Mouse (Mus musculus) liver, adult 2 months (tissue): Measurements from ENCODE around the gene Lipm. TPM values are rescaled to one million over a fixed set of nuclear protein-coding genes. Genes with fewer than 3 reads are reported as not detected.

ENCODE experiments used
- DNase-seq: peaks from one replicate; pipeline ENCODE4 v3.0.0-alpha.2; 2011; ENCODE audit warnings: low read depth, low spot score; ENCODE audit errors: extremely low read depth
- H3K27ac ChIP-seq: fragments of 200-500 bp; replicated peaks from 2 replicates; pipeline ENCODE4 v1.5.1; 2012; ENCODE audit warnings: low read depth, mild to moderate bottlenecking, control low read depth, inconsistent platforms, low read length; ENCODE audit not compliant: insufficient read depth
- H3K27me3 ChIP-seq: fragments of 200-500 bp; 2 replicates; pipeline ENCODE4 v1.6.1; 2012; ENCODE audit warnings: mild to moderate bottlenecking, moderate library complexity, low read length, inconsistent platforms; ENCODE audit not compliant: control insufficient read depth, insufficient read depth
- H3K36me3 ChIP-seq: fragments of 200-500 bp; 2 replicates; pipeline ENCODE4 v1.6.1; 2012; ENCODE audit warnings: low read length, inconsistent platforms; ENCODE audit not compliant: control insufficient read depth, insufficient read depth
- H3K4me1 ChIP-seq: fragments of 200-500 bp; 2 replicates; pipeline ENCODE4 v1.6.1; 2011; ENCODE audit warnings: low read length; ENCODE audit not compliant: control insufficient read depth, insufficient read depth
- H3K4me3 ChIP-seq: fragments of 200-500 bp; 2 replicates; pipeline ENCODE4 v1.5.1; 2011; ENCODE audit warnings: low read depth, mild to moderate bottlenecking, control low read depth, low read length, moderate library complexity; ENCODE audit not compliant: insufficient read depth
- H3K79me2 ChIP-seq: fragments of 200-500 bp; 2 replicates; pipeline ENCODE4 v1.6.1; 2012; ENCODE audit warnings: inconsistent platforms, mild to moderate bottlenecking, low read length, moderate library complexity; ENCODE audit not compliant: control insufficient read depth, insufficient read depth
- H3K9ac ChIP-seq: fragments of 200-500 bp; 2 replicates; pipeline ENCODE4 v1.6.1; 2012; ENCODE audit warnings: low read depth, mild to moderate bottlenecking, control low read depth, inconsistent platforms, low read length
- CTCF ChIP-seq: fragments of 200-500 bp; IDR thresholded peaks from 2 replicates; pipeline ENCODE4 v1.5.1; 2011; ENCODE audit warnings: low read depth, low read length, control low read depth
- POLR2A ChIP-seq: fragments of 200-500 bp; IDR thresholded peaks from 2 replicates; pipeline ENCODE4 v1.6.1; 2011; ENCODE audit warnings: low read length, control low read depth; ENCODE audit not compliant: insufficient read depth; ENCODE audit errors: extremely low read depth
- WGBS: fragments of 180-500 bp; shearing (Covaris S2); methylation state at CpG from one replicate; pipeline ENCODE4 v1.1.7; 2018; 5-methylcytosine and 5-hydroxymethylcytosine counted together
- polyA plus RNA-seq: library from polyadenylated mRNA; depleted of rRNA; stranded (reverse); fragments of >200 nt; gene quantifications from 2 replicates; pipeline ENCODE4 v1.2.3, GENCODE M21; 2012; rRNA removed
- total RNA-seq: library from RNA; depleted of rRNA; stranded (reverse); fragments of >200 nt; gene quantifications from 2 replicates; pipeline ENCODE4 v1.2.3, GENCODE M21; 2014; rRNA removed

Lipm gene
- not detected in 2 replicates for total RNA-seq
- polyA plus RNA-seq, result not detected in 2 replicates

DNA sequence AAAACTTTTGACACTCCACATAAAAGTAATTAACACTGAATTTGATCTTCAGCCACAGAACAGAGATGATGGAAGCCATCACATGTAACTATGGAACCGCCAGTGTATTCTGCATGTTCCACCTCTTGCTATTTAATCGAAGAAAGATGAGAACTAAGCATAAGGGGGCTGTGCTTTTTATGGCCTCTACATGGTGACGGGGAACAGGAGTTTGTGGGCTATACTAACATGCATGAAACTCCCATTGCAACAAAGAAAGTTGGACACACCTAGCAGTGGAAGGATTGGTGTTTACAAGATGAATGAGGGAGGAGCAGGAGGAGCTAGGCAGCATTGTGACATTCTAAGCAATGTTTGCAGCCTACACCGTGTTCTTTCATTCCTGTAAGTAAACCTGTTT is at the start of gene Lipm:
Gene Lipm, plus strand, starts transcription at position 301 of the 400 bp plus-strand sequence.
- TF ChIP-seq POLR2A (no peak), CTCF (no peak)
- Histone ChIP-seq H3K4me3 (no peak within 1 kb of the TSS), H3K27me3 (no peaks in the 10 kb centered on the region), H3K27ac (no peak within 1 kb of the TSS), H3K4me1 (peaks cover 2% of the 10 kb centered on the region; the same call in 1 of the 2 replicates), H3K79me2 (no peaks in the 10 kb centered on the region), H3K36me3 (no peaks in the 10 kb centered on the region), H3K9ac (no peak within 1 kb of the TSS)
- WGBS, result 89% methylated on average over 4 of the region's 4 CpGs
- DNase-seq, result no peak

DNA sequence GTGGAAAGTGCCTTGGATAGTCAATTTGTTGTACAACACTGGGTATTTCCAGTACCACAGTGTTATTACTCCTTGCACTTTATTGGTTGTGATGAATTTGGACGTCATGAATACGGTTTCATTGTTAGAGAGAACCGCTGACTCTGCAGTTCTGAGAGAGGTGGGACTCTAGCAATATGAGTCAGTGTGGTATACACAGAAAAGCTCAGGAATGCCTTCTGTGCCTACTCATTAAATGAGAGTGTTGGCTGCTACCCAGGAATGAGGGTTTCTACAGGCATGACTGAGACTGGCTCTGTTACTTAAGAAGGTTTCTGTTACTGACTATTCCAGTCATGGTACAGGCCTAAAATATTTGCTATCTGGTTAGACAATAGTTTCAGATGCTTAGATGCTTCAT is 49.2 kb upstream of the Lipm start:
- TF ChIP-seq POLR2A, result no peak
- no peaks in the 10 kb centered on the region for H3K27me3 ChIP-seq
- WGBS, result 88% methylated on average over 3 of the region's 3 CpGs
- H3K4me3 ChIP-seq, result no peak overlapping the region
- H3K9ac ChIP-seq, result no peak overlapping the region
- no peak overlapping the region for H3K27ac ChIP-seq
- DNase-seq, result no peak
- no peaks in the 10 kb centered on the region for H3K4me1 ChIP-seq
- H3K36me3 ChIP-seq, result no peaks in the 10 kb centered on the region
- no peaks in the 10 kb centered on the region for H3K79me2 ChIP-seq

DNA sequence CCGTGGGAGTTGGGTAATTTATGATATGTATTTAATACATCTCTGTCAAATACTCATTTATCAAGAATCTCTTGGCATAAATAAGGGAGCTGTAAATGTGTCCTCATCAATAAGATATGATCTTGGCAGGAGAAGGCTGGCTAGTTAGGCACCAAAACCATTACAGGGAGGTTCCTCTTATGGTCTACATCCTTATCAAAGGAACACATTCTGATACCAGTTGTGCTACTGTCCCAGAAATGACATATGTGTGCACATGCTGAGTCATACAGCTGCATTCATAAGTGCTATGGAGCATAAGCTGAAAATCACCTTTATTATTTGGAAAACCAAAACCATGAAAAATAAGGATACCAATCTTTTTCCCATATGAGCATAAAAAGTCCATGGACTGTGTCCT is 37.2 kb upstream of the Lipm start:
- no peak overlapping the region for H3K9ac ChIP-seq
- H3K4me3 ChIP-seq, result no peak overlapping the region
- DNase-seq, result no peak
- no peaks in the 10 kb centered on the region for H3K79me2 ChIP-seq
- no peaks in the 10 kb centered on the region for H3K27me3 ChIP-seq
- no peaks in the 10 kb centered on the region for H3K4me1 ChIP-seq
- H3K27ac ChIP-seq, result no peak overlapping the region
- WGBS, result 60% methylated on average over 1 of the region's 1 CpGs
- TF ChIP-seq POLR2A (no peak), CTCF (no peak)
- H3K36me3 ChIP-seq, result no peaks in the 10 kb centered on the region

DNA sequence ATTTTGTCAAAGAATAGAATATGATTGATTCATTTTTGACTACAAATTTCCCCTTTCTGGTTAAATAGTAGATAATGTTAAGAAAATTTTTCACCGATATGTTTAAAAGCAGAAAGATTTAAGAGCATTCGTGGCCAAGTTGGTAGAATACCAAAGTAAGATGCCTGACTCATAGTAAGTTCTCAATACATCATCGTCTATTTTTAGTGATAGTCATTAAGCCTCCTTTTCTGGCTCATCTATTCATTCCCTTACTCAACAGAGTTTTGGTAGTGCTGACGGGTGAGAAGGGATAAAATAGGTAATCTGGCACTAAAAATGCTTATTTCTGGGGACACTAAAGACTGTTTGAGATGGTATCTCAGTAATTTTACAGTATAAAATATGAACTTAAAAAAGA is 36.7 kb upstream of the Lipm start:
- WGBS, result 87% methylated on average over 4 of the region's 4 CpGs
- Histone ChIP-seq H3K79me2 (no peaks in the 10 kb centered on the region), H3K4me1 (no peaks in the 10 kb centered on the region), H3K36me3 (no peaks in the 10 kb centered on the region), H3K9ac (no peak overlapping the region), H3K4me3 (no peak overlapping the region), H3K27ac (no peak overlapping the region), H3K27me3 (no peaks in the 10 kb centered on the region)
- TF ChIP-seq POLR2A (no peak), CTCF (no peak)
- DNase-seq, result no peak

DNA sequence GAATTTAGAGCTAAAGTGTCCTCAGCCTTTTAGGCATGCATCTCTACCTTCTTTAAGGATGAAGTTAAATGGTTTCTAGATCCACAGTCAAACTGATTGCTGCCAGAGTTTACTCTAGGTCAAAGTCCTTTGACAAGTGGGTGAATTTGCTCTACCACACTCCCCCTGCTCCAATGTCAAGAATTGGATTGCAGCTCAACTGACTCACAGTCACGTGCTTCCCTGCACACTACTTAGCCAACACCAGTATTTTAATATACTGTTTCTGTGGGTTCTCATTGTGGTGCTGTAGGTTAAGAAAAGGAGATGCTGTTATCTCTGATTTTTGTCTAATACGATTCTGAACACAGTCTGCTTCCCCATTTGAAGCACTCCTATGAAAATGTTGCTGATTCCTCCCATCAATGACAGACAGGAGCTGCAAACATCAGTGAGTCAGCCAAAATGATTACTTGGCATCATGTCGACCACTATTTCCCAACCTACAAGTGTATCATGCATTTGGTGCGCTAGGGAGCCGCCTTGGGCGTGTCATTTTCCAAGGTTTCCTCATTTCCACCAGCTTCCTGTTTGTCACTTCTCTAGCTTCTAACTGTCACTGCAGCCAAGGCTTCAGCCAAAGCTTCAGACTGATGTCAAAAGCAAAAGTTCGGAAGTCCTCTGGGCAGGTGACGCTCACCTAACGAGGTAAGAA is 33.8 kb upstream of the Lipm start, which contains the start of gene Lipn:
Gene Lipn, plus strand, starts transcription at position 580 of the 694 bp plus-strand sequence.
- no peaks in the 10 kb centered on the region for H3K4me1 ChIP-seq
- no peak within 1 kb of the TSS for H3K27ac ChIP-seq
- no peak within 1 kb of the TSS for H3K9ac ChIP-seq
- H3K79me2 ChIP-seq, result no peaks in the 10 kb centered on the region
- no peak for TF ChIP-seq POLR2A
- no peak for TF ChIP-seq CTCF
- no peak within 1 kb of the TSS for H3K4me3 ChIP-seq
- no peaks in the 10 kb centered on the region for H3K27me3 ChIP-seq
- H3K36me3 ChIP-seq, result no peaks in the 10 kb centered on the region
- WGBS, result 73% methylated on average over 9 of the region's 9 CpGs
- no peak for DNase-seq

DNA sequence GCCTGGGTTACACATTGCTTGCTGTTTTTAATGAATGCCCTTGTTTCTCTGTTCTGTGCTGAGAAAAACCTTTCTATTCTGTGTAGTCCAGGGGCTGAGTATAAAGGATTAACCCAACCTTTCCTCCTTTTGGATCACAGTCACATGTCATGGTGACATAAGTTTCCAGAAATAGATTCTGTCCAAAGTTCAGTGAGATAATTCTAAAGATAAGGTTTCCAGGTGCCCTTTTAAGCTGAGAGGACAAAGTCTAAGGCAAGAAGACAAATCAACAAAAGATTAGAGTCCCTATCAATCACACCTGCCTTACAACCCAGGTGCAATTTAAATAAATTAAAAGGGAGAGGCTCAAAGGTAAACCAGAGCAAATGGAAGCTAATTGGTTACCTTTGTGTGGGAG is 26.5 kb upstream of the Lipm start:
- Histone ChIP-seq H3K79me2 (no peaks in the 10 kb centered on the region), H3K4me1 (no peaks in the 10 kb centered on the region), H3K27ac (no peak overlapping the region), H3K9ac (no peak overlapping the region), H3K36me3 (no peaks in the 10 kb centered on the region), H3K27me3 (no peaks in the 10 kb centered on the region), H3K4me3 (no peak overlapping the region)
- DNase-seq, result peak; percentile 70
- TF ChIP-seq CTCF, result no peak
- TF ChIP-seq POLR2A, result no peak
